Mouse (Mus musculus): ENCODE measurements around the gene Rhbdd1. TPM values are rescaled to one million over a fixed set of nuclear protein-coding genes. Genes with fewer than 3 reads are reported as not detected.

The Rhbdd1 gene
- total RNA-seq (2022), result 10 to 100 TPM in 1 of 4 experiments, 1 to 10 TPM in 3; 8.5 to 10.5 (median 9.4) TPM

GRCm38 (mm10) chr1:82316111-82316745, at the start of gene Rhbdd1:
Rhbdd1 (plus strand) TSS chr1:82316452.
- peak; percentile 95 to 96 for DNase-seq (ENCODE audit: low spot score in 2 of 2)

- no peak for DNase-seq (ENCODE audit: low spot score in 2 of 2)
Measured at GRCm38 (mm10) chr1:82267547-82267946, 48.7 kb upstream of the Rhbdd1 start.

GRCm38 (mm10) chr1:82272231-82272630, 44.0 kb upstream of the Rhbdd1 start:
- DNase-seq (ENCODE audit: low spot score in 2 of 2), result no peak

GRCm38 (mm10) chr1:82273529-82273928, 42.7 kb upstream of the Rhbdd1 start:
- no peak for DNase-seq (ENCODE audit: low spot score in 2 of 2)

DNA sequence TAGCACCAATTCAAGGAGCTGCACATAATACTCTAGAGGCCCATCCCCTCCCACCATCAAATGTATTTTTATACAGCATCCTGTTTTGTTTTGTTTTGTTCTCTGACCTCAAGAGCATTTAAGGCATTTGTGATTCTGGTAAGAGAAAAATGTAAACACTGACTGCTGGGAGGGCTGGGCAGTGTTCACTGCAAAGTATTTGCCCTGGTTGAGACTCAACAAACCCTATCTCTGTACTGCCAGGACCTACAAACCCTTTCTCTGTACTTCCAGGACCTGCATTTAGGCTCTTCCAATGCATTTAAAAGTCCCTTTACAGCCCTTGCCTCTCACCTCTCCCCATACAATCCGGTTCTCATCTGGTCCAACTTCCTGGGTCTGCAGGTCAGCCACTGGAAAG, 41.9 kb upstream of the Rhbdd1 start:
- no peak for DNase-seq (ENCODE audit: low spot score in 2 of 2)

GRCm38 (mm10) chr1:82279768-82280167, 36.5 kb upstream of the Rhbdd1 start:
- DNase-seq (ENCODE audit: low spot score in 2 of 2), result no peak

GRCm38 (mm10) chr1:82281823-82282222, 34.4 kb upstream of the Rhbdd1 start:
- DNase-seq (ENCODE audit: low spot score in 2 of 2), result no peak

DNA sequence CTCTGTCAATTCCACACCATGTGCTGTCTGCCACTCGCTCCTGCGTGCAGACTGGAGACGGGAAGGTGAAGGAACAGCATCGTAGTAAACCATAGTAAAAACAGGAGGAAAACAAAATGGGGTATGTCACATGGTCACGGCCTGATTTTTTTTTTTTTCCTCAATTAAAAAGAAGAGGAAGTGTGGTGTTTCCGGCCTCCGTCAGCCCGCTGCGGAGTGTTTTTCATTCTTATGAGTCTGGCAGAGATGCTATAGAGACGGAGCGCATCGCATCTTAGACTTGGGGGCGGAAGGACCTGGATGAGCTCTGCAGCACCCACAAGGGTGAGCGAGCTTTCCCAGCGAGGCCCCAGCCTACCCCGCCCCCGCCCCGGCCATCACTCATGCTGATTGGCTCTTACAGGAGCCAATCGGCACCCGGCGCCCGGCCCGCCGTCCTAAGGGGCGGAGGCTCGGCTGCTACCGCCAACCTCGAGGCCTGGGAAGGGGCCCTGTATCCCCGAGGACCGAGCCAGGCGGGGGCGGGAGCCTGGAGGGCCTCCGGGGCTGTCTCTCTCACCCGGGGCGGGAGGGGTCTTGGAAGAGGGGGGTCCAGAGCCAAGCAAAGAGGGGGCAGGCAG, 33.1 kb upstream of the Rhbdd1 start:
- peak; percentile 69 to 90 for DNase-seq (ENCODE audit: low spot score in 2 of 2)

DNA sequence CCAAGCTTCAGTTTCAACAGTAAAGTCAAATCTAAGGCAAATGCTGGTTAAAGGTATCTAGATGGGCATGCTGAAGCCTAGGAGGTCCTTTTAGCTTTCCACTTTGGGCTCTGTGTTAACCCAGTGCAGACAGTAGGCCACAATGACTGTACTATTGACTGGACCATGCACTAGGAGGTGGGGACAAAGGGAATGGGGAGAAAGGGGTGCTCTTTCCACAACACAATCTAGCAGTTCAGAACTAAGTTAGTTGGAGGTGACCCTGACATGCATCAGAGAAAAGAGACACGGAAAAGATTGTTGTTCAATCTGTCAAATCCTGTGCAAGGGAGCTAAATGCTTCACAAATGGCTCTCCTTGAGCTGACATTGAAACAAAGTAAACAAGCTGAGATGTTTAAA, 32.4 kb upstream of the Rhbdd1 start:
- DNase-seq (ENCODE audit: low spot score in 2 of 2), result no peak

DNA sequence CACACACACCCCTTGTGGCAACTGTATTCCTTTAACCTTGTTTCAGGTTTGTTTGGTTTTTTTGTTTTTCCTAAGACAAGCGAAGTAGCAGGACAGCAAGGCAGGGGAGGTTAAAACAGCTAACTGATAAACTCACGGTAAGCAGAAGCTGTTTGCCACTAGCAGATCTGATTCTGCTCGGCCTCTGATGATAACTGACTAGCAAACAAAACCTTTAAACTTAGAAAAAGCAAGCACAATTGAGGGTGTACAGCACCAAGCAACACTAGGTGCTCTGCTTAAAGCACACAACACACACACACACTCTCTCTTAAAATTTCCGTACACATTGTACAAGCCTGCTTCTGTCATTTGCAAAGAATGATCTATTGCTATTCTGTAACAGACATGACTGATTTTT, 31.8 kb upstream of the Rhbdd1 start:
- no peak for DNase-seq (ENCODE audit: low spot score in 2 of 2)

DNA sequence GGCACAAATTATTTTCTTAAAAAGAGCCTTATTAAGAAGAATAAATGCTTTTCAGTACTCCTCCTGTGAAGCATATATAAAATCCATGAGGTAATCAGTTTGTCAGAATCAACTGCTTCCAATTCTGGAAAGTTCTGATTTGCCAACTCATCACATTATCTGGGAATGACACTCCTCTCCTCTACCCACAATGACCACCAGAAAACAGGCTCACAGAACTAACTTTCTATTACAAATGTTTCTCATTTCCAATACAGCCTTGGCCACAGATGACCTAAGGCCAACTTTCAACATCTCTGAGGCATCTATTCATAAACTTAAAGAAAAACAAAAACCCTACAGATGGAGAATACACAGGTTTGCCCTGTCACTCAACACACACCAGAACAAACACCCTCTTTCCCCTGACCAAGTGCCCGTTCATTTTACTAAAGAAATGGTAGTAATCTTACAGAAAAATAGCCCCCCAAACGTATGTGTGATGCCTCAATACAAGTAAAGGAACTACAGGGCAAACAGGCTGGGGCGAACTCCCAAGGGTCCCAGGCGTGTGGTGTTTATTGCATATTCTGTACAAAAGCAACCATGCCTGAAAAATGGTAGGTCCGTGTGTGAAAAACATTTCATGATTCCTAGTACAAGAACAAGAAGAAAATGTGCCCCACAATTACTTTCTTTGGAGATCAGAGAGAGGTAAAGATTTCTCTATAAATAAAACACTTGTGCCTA, 30.6 kb upstream of the Rhbdd1 start:
- no peak for DNase-seq (ENCODE audit: low spot score in 2 of 2)

GRCm38 (mm10) chr1:82286190-82287051, 29.8 kb upstream of the Rhbdd1 start:
- no peak for DNase-seq (ENCODE audit: low spot score in 2 of 2)

- no peak for DNase-seq (ENCODE audit: low spot score in 2 of 2)
Measured at GRCm38 (mm10) chr1:82287052-82287775, 29.0 kb upstream of the Rhbdd1 start.

DNA sequence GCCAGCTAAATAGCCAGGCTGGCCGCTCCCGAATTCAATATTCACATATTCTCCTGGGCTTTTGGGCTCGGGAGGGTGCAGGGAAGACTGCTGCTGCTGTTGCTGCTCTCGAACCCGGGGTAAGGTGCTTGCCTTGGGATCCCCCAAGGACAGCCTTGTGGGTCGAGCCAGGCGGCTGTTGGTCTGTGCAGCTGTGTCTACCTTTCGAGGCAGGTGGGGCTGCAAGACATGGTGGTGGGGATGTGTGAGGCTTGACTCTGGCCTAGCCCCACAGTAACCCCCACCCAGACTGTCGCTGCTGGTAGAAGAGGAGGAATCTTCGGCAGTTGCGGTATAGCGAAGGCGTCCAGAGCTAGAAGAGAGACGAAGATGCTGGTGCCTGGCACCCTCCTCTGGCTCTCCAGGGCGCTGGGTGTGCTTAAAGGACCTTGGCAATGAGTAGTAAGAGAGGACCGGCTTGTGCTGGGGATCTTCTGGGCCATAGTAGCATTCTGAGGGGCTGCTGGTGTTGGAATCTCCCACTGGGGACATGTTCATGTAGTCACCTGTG, 28.4 kb upstream of the Rhbdd1 start:
- DNase-seq (ENCODE audit: low spot score in 2 of 2), result no peak

DNA sequence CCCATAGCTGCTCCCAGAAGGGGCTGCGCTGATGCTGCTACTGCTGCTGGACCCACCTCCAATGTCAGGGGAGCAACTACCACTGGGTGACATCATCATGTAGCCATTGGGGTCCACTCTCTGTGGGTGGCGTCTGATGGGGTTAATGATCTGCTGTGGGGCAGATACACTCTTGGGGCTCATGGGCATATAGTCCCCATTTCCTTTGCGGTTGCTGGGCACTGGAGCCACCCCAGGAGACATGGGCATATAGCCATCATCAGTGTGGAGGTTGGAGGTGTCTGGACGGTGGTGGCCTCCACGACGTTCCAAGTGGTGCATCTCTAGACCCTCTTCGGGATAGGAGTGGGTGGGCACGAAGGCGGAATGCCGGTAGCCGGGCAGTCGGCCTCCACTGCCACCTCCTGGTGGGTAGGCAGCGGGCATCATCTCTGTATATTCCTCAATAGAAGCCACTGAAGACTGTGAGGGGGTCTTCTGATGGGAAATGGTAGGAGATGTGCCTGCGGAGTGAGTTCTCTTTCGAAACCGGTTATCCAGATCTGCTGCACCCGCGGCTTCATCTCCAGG, 27.7 kb upstream of the Rhbdd1 start:
- DNase-seq (ENCODE audit: low spot score in 2 of 2), result no peak

GRCm38 (mm10) chr1:82289116-82289989, 26.9 kb upstream of the Rhbdd1 start:
- DNase-seq (ENCODE audit: low spot score in 2 of 2), result peak in 1 of 2 experiments; percentile 28

GRCm38 (mm10) chr1:82289990-82290681, 26.1 kb upstream of the Rhbdd1 start:
- DNase-seq (ENCODE audit: low spot score in 2 of 2), result peak; percentile 54 to 74

DNA sequence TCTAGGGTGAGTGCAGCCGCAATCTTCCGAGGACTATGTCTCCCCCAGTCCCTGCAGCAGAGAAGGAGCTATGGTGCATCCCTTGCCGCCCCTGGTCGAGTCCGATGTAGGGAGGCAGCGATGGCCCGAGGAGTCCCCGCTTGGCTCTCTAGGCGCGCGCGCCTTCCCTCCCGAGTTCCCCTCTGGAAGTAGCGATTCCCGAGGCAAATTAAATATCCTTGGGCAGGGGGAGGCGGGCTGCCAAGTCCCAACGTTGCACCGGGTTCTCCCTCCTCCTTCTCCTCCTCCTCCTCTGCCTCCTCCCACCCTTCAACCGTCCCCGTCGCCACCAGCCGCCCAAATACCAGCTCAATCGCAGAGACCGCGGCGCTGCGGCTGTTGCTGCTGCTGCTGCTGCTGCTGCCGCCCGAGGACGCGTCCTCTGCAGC, 25.5 kb upstream of the Rhbdd1 start:
- peak; percentile 71 to 77 for DNase-seq (ENCODE audit: low spot score in 2 of 2)

Data from left cerebral cortex, adult 8-10 months (tissue).